Mouse (Mus musculus) limb, embryonic 11.5 days (tissue): ENCODE results near the gene Usp7. TPM values are rescaled to one million over a fixed set of nuclear protein-coding genes. Genes with fewer than 3 reads are reported as not detected.

Experiments
- polyA plus RNA-seq: library from polyadenylated mRNA; unstranded; fragments of >200 nt; fragmentation: Nextera tagmentation; extraction: Ambion mirVana; gene quantifications from 2 replicates; pipeline ENCODE4 v1.2.1, GENCODE M21; 2014

Usp7 gene
- polyA plus RNA-seq, 1 experiment from 2014 or later: 41.5 TPM

Other genes starting within 250 kb of the Usp7 start
- gene Pmm2, start 154.6 kb downstream of the Usp7 start, polyA plus RNA-seq: 43.7 and 48.5 TPM in 2 replicates
- 17.2 and 17.5 TPM in 2 replicates for gene Tmem186, start 154.6 kb downstream of the Usp7 start, polyA plus RNA-seq
- 53.4 and 53.6 TPM in 2 replicates for gene Carhsp1, start 120.2 kb downstream of the Usp7 start, polyA plus RNA-seq
- gene Gm5767, start 111.5 kb downstream of the Usp7 start, polyA plus RNA-seq: not detected in 2 replicates
- 16.2 and 16.4 TPM in 2 replicates for gene 1810013L24Rik, start 37.8 kb upstream of the Usp7 start, polyA plus RNA-seq